Mouse (Mus musculus) stomach, embryonic 16.5 days (tissue): ENCODE data around the gene Klk6. TPM values are rescaled to one million over a fixed set of nuclear protein-coding genes. Genes with fewer than 3 reads are reported as not detected.
A peak's percentile ranks its signal among the peaks of the same experiment; 100 is the strongest.

Experiments
- ATAC-seq: fragments of 200-750 bp; cut with Nextera tagmentation; 2 replicates; pipeline ENCODE4 v1.8.0; 2017; ENCODE audit warnings: moderate number of reproducible peaks, moderate TSS enrichment; ENCODE audit not compliant: insufficient read depth, low FRiP score
- H3K27ac ChIP-seq: fragments of 300-500 bp; sonication (generic); 2 replicates; pipeline ENCODE4 v1.5.1; 2014; ENCODE audit warnings: low read length
- H3K27me3 ChIP-seq: fragments of 300-500 bp; sonication (generic); 2 replicates; pipeline ENCODE4 v1.6.1; 2014; ENCODE audit warnings: low read length, control low read depth, mixed read lengths; ENCODE audit not compliant: control insufficient read depth, insufficient read depth
- H3K36me3 ChIP-seq: fragments of 300-500 bp; sonication (generic); 2 replicates; pipeline ENCODE4 v1.6.1; 2014; ENCODE audit warnings: low read length; ENCODE audit not compliant: control insufficient read depth, insufficient read depth
- H3K4me1 ChIP-seq: fragments of 300-500 bp; sonication (generic); 2 replicates; pipeline ENCODE4 v1.6.1; 2014; ENCODE audit warnings: low read length, control low read depth, mixed read lengths; ENCODE audit not compliant: control insufficient read depth, insufficient read depth
- H3K4me2 ChIP-seq: fragments of 300-500 bp; sonication (generic); 2 replicates; pipeline ENCODE4 v1.6.1; 2014; ENCODE audit warnings: low read depth, low read length, mixed read lengths
- H3K4me3 ChIP-seq: fragments of 300-500 bp; sonication (generic); replicated peaks from 2 replicates; pipeline ENCODE4 v1.5.1; 2014; ENCODE audit warnings: mild to moderate bottlenecking, low read length
- H3K9ac ChIP-seq: fragments of 300-500 bp; sonication (generic); 2 replicates; pipeline ENCODE4 v1.6.1; 2014; ENCODE audit warnings: low read length
- H3K9me3 ChIP-seq: fragments of 300-500 bp; sonication (generic); replicated peaks from 2 replicates; pipeline ENCODE4 v1.6.1; 2016; ENCODE audit warnings: low read length, control low read depth; ENCODE audit not compliant: control insufficient read depth
- WGBS: fragments of 180-500 bp; shearing (Covaris S2); extraction: QIAGEN DNeasy Blood & Tissue Kit; methylation state at CpG from one replicate; pipeline ENCODE4 v1.1.7; 2014; 5-methylcytosine and 5-hydroxymethylcytosine counted together
- polyA plus RNA-seq: library from polyadenylated mRNA; unstranded; fragments of >200 nt; fragmentation: Nextera tagmentation; extraction: Ambion mirVana; gene quantifications from 2 replicates; pipeline ENCODE4 v1.2.1, GENCODE M21; 2015

Gene Klk6
- polyA plus RNA-seq, 1 experiment from 2014 or later, result 0.30 TPM

DNA sequence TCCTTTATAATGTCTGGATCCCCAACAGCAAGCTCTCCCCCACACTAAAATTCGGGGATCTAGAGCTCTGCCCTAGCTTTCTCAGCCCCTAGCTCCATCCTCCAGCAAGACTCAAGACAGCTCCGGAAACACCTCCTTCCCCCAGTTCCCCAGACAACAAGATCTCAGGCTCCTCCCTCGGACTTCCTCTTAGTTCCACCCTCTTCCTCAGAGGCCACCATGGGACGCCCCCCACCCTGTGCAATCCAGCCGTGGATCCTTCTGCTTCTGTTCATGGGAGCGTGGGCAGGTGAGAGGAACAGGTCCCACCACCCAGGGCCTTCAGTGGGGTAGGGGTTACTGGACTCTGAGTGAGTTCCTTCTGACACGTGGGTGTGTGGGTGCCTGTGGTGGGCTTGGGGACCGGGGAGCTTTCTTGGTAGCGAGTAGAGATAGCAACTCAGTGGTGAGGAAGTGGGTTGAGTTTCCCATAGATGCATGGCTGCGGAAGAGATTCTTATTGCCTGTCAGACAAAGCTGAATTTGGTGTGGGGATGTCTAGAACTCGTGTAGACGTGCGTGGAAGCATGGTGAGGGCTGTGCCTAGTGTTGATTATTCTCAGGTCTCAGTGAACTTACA, 26.3 kb upstream of the Klk6 start:
- Histone ChIP-seq H3K9me3 (no peaks in the 10 kb centered on the region), H3K9ac (peak overlapping the region; percentile 72), H3K4me2 (peak overlapping the region; percentile 86), H3K4me3 (peak overlapping the region; percentile 66), H3K36me3 (no peaks in the 10 kb centered on the region), H3K4me1 (peaks cover 3% of the 10 kb centered on the region; the same call in 1 of the 2 replicates), H3K27me3 (no peaks in the 10 kb centered on the region), H3K27ac (no peak overlapping the region)
- 34% methylated on average over 13 of the region's 13 CpGs for WGBS
- peak; percentile 26; the same call in 1 of the 2 replicates for ATAC-seq

DNA sequence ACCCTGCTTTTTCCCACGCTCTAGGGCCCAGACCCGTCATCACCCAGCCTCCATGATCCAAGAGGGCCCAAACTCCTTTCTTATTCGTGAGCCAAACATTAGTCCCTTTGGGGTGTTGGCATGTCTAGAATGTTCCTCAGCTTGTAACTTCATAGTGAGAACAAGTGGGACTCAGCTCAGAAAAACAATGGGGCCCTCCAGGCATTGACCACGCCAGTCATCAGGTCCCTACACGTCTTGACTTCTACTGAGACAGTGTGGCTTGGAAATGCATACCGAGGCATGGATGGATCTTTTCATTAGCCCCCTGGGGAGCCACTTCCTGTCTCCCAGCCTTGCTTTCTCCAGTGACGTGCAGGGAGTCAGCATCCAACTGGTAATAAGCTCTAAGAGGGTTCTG, 24.4 kb upstream of the Klk6 start:
- H3K27ac ChIP-seq, result no peak overlapping the region
- WGBS, result 68% methylated on average over 7 of the region's 7 CpGs
- H3K4me3 ChIP-seq, result no peak overlapping the region
- no peaks in the 10 kb centered on the region for H3K27me3 ChIP-seq
- H3K9ac ChIP-seq, result no peak overlapping the region
- H3K4me2 ChIP-seq, result no peak overlapping the region
- ATAC-seq, result no peak
- peaks cover 3% of the 10 kb centered on the region; the same call in 1 of the 2 replicates for H3K4me1 ChIP-seq
- H3K36me3 ChIP-seq, result no peaks in the 10 kb centered on the region
- H3K9me3 ChIP-seq, result no peaks in the 10 kb centered on the region

DNA sequence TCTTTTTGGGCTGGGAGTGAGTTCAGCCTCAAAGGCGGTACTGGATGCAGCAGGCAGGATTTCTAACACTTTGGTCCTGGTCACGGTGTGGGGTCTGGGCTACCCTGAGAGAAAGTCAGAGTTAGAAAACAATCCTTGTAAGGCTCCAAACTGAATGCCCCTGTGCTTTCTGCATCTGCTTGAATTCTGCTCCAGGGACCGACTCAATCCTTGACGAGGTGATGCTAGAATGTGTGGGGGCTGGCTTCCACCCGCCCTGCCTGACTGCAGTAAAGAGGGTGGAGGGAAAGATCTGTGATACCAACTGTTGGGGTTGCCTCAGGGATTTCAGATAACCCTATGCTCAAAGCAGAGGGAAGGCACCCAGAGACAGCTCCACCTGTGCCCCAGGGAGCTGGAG, 13.3 kb upstream of the Klk6 start, which contains the start of gene Klk7:
Gene Klk7 (plus strand): TSS at position 301 of the 400 bp plus-strand sequence.
- no peak for ATAC-seq
- no peak within 1 kb of the TSS for H3K4me3 ChIP-seq
- H3K9me3 ChIP-seq, result no peaks in the 10 kb centered on the region
- H3K27ac ChIP-seq, result no peak within 1 kb of the TSS
- H3K9ac ChIP-seq, result no peak within 1 kb of the TSS
- no peaks in the 10 kb centered on the region for H3K36me3 ChIP-seq
- WGBS, result 50% methylated on average over 5 of the region's 5 CpGs
- H3K27me3 ChIP-seq, result no peaks in the 10 kb centered on the region
- H3K4me1 ChIP-seq, result no peaks in the 10 kb centered on the region
- no peak within 1 kb of the TSS for H3K4me2 ChIP-seq

DNA sequence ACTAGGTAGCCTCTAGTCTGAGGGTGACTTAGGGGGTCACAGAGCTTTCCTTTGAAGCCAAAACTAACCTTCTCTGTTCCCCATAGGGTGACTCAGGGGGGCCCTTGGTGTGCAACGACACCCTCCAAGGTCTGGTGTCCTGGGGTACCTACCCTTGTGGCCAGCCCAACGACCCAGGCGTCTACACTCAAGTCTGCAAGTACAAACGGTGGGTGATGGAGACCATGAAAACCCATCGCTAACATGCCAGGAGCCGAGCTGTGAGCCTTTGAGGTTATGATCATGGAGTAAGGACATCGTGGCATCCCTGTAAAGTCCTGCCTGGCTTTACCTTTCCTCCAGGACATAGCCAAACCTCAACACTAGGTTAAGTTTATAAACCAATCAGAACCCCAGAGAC, 9.1 kb upstream of the Klk6 start:
- H3K27ac ChIP-seq, result no peak overlapping the region
- H3K4me2 ChIP-seq, result no peak overlapping the region
- no peaks in the 10 kb centered on the region for H3K4me1 ChIP-seq
- H3K9me3 ChIP-seq, result no peaks in the 10 kb centered on the region
- H3K27me3 ChIP-seq, result no peaks in the 10 kb centered on the region
- no peak overlapping the region for H3K4me3 ChIP-seq
- no peak overlapping the region for H3K9ac ChIP-seq
- WGBS, result 85% methylated on average over 7 of the region's 7 CpGs
- no peaks in the 10 kb centered on the region for H3K36me3 ChIP-seq
- no peak for ATAC-seq

DNA sequence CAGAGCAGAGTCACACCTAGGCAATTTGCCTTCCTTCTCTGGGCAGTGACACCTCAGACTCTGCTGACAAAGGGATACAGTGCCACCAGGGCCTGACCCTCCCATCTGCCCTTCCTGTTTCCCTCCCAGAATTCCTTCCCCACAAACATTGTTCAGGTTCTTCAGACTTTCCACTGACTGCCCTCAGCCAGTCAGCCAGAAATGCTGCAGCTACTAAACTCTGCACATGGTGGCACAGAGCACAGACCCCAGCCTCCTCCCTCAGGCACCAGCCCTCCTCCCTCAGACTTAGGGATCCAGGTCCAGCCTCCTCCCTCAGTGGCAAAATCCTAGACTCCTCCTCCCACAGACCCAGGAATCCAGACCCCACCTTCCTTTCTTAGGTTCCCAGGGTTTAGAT, 7.6 kb upstream of the Klk6 start:
- Histone ChIP-seq H3K9ac (no peak overlapping the region), H3K27me3 (no peaks in the 10 kb centered on the region), H3K27ac (no peak overlapping the region), H3K4me2 (no peak overlapping the region), H3K4me1 (no peaks in the 10 kb centered on the region), H3K4me3 (no peak overlapping the region), H3K9me3 (no peaks in the 10 kb centered on the region), H3K36me3 (no peaks in the 10 kb centered on the region)
- ATAC-seq, result no peak

DNA sequence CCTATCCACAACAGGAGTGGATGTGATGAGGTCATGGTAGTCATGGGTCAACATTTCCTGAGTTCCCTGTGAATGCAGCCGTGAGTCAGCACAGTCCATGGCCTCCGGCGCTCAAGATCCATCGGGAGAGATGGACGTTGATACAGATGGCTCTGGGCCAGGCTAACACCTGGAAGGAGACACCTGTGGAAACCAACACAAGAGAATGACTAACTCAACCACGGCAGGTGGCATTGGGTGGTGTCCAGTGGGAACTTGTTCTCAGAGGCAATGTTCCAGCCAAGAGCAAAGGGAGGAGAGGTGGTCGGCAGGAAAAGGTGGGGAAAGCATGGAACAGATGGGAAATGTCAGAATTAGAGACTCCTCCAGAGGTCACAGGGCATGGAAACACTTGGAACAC, 2.7 kb upstream of the Klk6 start:
- Histone ChIP-seq H3K4me3 (no peak overlapping the region), H3K4me2 (no peak overlapping the region), H3K4me1 (no peaks in the 10 kb centered on the region), H3K9me3 (no peaks in the 10 kb centered on the region), H3K27me3 (no peaks in the 10 kb centered on the region), H3K9ac (no peak overlapping the region), H3K36me3 (no peaks in the 10 kb centered on the region), H3K27ac (no peak overlapping the region)
- ATAC-seq, result no peak
- WGBS, result 83% methylated on average over 7 of the region's 7 CpGs

DNA sequence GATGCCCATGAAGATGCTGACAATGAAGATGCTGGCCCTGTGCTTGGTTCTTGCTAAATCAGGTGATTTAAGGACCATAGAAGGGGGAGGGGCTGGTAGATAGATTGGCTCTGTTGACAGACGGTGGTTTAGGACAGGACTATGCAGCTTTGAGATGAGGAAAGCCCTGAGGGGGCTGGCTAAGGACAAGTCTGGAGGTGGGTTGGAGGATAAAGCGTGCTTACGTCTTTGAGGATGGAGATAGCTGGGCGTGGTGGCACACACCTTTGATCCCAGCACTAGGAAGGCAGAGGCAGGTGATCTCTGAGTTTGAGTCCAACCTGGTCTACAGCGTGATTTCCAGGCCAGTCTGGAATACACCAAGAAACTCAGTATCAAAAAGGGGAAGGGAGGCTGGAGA, 1.8 kb downstream of the Klk6 start:
- Histone ChIP-seq H3K27ac (no peak overlapping the region), H3K9ac (no peak overlapping the region), H3K4me1 (no peaks in the 10 kb centered on the region), H3K9me3 (no peaks in the 10 kb centered on the region), H3K27me3 (no peaks in the 10 kb centered on the region), H3K36me3 (no peaks in the 10 kb centered on the region), H3K4me3 (no peak overlapping the region), H3K4me2 (no peak overlapping the region)
- no peak for ATAC-seq
- WGBS, result 82% methylated on average over 5 of the region's 5 CpGs

DNA sequence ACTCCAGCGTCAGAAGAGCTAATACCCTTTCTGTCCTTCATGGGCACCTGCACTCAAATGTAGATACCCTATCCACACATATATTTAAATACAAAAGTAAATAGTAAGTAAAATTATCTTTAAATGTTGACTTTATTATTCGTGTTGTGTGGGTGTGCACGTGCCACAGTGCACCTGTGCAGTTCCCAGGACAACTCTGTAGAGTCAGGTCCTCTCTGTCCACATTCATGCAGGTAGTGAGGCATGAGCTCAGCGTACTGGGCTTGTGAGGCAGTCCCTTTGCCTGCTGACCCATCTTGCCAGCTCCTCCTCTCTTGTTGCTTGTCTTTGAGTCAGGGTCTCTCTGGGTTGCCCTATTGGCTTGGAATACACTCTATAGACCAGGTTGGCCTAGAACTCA, 3.4 kb downstream of the Klk6 start:
- WGBS, result 63% methylated on average over 4 of the region's 4 CpGs
- Histone ChIP-seq H3K4me2 (no peak overlapping the region), H3K36me3 (no peaks in the 10 kb centered on the region), H3K27ac (no peak overlapping the region), H3K27me3 (no peaks in the 10 kb centered on the region), H3K4me1 (no peaks in the 10 kb centered on the region), H3K9me3 (no peaks in the 10 kb centered on the region), H3K9ac (no peak overlapping the region), H3K4me3 (no peak overlapping the region)
- ATAC-seq, result peak; percentile 73; the same call in 1 of the 2 replicates

DNA sequence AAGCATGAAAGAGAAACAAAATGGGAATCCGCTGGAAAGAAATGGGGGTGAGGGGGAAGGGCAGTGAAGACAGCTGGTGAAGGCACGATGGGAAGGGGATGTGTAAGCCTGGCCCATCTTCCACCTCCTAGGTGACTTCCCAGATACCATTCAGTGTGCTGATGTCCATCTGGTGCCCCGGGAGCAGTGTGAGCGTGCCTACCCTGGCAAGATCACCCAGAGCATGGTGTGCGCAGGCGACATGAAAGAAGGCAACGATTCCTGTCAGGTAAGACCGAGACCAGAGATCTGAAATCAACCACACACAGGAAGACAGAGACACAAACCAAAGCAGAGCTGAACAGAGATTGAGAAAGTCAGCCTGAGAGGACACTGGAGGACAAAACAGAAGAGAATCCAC, 4.7 kb downstream of the Klk6 start:
- Histone ChIP-seq H3K9ac (no peak overlapping the region), H3K4me1 (no peaks in the 10 kb centered on the region), H3K27ac (no peak overlapping the region), H3K27me3 (no peaks in the 10 kb centered on the region), H3K4me3 (no peak overlapping the region), H3K4me2 (no peak overlapping the region), H3K9me3 (no peaks in the 10 kb centered on the region), H3K36me3 (no peaks in the 10 kb centered on the region)
- 89% methylated on average over 8 of the region's 8 CpGs for WGBS
- ATAC-seq, result no peak
